Mouse (Mus musculus): ENCODE data around the gene Gm49369. TPM values are rescaled to one million over a fixed set of nuclear protein-coding genes. Genes with fewer than 3 reads are reported as not detected.
"Not testable (repeated sequence)": the region's sequence is repeated elsewhere in the genome, so short reads cannot be mapped to it uniquely, and the experiment has no call there.

Gene Gm49369
- total RNA-seq, 2 experiments from 2014 or later, result 2.6 to 3.3 TPM

DNA sequence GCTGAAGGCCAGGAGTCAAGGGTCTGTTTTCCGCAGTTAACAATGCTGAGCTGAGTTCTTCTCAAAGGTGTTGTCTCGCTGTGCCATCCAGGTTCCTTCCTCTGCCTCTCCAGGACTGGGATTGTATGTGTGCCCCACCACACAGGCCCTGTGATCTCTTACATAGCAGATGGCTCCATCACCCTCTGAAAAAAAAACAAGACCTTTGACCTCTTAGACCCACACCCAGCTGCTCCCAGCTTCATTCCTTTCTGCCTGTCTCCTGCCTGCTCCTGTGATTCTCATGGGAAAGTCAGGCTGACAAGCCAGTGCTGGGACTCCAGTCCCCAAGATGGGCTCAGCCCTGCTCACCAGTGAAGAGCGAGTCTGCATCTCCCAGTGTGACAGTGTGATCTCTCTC is 54.0 kb downstream of the Gm49369 start:
- DNase-seq, result no peak

DNA sequence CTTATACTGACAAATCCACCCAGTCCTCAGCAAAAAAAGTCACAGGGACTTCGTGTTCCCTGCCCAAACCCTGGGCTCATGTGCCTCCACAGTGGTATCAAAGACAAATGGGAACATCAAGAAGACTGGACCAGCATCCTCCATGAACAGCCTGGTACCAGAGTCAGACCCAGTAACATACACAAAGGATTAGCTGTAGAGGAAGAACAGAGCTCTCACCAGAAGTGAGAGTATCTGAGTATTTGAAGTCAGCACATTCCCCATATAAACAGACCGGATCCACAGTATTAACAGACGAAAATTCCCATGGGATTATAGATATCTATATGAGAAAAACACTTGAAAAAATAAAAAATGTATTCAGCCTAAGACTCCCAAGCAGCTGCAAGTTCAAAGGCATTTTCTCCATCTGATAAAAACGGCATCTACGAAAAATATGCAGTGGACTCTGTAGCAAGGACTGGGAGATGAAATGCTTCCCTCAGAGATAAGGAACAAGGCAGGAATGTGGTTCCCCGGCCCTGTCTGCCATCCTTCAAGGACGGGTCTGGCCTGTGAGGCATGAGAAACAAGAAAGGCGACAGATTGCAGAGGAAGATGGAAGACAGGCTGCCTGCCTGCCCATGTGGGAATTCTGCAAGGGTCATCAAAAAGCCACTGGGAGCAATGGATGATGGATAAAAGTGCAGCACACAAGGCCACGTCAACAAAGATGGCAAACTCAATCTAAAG is 55.6 kb downstream of the Gm49369 start:
- peak; percentile 34 to 40 for DNase-seq

DNA sequence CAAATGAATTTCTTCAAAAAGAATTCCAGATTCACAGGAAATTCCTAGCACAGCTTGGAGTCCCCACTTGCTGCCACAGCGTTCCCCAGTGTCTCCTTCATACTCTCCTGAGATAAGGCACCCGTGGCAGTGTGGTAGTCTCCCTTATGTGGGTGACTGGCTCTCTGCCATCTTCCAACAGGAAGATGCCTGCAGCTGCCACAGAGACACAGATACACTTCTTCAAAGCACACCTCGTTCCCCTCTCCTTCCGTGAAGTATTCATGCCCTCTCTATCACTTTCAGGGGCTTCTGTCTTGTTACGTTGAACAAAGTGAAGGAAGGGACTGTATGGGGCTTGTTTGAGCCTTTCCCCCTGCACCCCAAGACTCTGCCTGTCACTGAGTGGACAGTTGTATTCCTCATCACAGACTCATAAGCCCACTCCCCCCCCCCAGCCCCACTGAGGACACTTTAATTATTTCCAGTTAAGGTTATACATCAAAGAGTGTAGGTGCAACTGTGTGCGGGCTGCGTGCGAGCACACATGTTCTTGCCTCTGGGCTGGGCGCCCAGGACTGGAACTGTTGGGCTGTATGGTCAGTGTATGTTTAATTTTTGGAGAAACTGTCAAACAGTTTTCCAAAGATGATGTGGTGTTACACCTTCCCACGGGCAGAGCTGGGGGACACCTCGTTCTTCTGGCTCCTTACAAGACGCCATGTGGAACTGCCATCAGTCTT is 58.9 kb downstream of the Gm49369 start:
- no peak for DNase-seq

DNA sequence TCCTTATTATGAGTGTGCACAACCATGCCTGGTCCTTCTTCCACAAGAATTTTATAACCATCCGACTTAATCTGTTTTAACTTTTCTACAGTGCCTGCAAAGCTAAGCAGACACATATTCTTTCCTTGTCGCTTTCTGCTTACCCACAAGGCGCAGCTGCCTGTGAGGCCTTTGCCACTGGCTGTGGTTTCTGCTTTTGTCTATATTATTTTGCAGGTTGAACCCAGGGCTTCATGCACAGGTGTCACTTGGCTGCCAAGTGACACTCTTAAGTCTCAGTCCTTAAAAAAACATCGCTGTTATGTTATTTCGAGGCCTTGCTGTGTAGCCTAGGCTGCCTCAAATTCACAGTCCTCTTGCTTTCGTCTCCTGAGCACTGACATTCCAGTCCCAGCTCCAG is 59.8 kb downstream of the Gm49369 start:
- DNase-seq, result no peak

DNA sequence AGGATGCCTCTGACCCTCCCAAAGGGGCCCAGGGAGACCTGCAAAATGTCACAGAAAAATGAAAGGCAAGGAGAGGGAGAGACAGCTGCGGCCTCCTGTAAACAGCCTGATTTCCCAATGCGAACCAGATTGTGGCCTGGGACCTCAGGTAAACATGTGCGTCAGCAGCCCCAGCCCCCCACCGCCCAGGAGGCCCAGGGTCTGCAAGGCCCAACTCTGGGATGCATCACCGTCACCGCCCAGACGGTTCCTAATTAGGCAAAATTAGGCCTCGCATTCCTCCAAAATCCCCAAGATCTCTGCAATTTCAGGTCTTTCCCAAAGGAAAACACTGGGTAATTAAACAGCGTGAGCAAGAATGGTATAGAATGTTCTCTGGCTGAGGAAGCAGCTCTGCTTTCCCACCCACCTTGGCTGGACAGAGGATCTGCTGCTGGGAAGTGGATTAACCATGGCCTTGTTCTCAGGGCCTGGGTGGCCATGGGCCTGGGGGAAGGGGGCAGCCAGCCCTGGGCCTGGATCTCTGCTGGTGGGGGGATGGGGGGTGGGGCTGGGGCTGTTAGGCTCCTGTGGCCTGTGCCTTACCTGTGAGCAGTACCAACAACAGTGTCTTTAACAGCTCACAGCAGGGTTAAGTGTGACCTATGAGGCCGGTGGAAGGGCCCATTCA is 60.7 kb downstream of the Gm49369 start:
- not testable (repeated sequence) for DNase-seq

Other genes starting within 250 kb of the Gm49369 start
- gene Gm39115, start 246.6 kb downstream of the Gm49369 start, total RNA-seq (2021), result not detected
- gene Gm45337, start 238.1 kb downstream of the Gm49369 start, total RNA-seq (2021), result not detected
- not detected for gene Gm29735, start 225.6 kb downstream of the Gm49369 start, total RNA-seq (2021)
- not detected for gene Gm4553, start 216.9 kb downstream of the Gm49369 start, total RNA-seq (2021)
- gene Krtap5-2, start 206.7 kb downstream of the Gm49369 start, total RNA-seq (2021), result not detected
- gene Gm10153, start 192.3 kb downstream of the Gm49369 start, total RNA-seq (2021), result not detected
- not detected for gene Krtap5-3, start 181.3 kb downstream of the Gm49369 start, total RNA-seq (2021)
- not detected for gene Gm7579, start 170.8 kb downstream of the Gm49369 start, total RNA-seq (2021)
- gene Krtap5-5, start 152.7 kb downstream of the Gm49369 start, total RNA-seq (2021), result not detected
- not detected for gene Gm40460, start 141.6 kb downstream of the Gm49369 start, total RNA-seq (2021)
- not detected for gene Gm2431, start 124.3 kb downstream of the Gm49369 start, total RNA-seq (2021)
- not detected for gene Gm4559, start 108.3 kb downstream of the Gm49369 start, total RNA-seq (2021)
- gene Krtap5-1, start 85.5 kb downstream of the Gm49369 start, total RNA-seq (2021), result not detected
- not detected for gene Krtap5-4, start 79.1 kb downstream of the Gm49369 start, total RNA-seq (2021)
- 1 to 10 TPM; 3.0 to 4.4 TPM for gene Ifitm10, start 8.9 kb downstream of the Gm49369 start, total RNA-seq (2021)
- 1,000 to 10,000 TPM in 1 of 2 experiments, 100 to 1,000 TPM in 1; 932 to 1,123 TPM for gene Ctsd, start 5.4 kb upstream of the Gm49369 start, total RNA-seq (2021)
- not detected for gene Syt8, start 52.2 kb upstream of the Gm49369 start, total RNA-seq (2021)
- gene Tnni2, start 59.1 kb upstream of the Gm49369 start, total RNA-seq (2021), result under 1 TPM; 0.50 to 0.89 TPM
- gene Lsp1, start 78.1 kb upstream of the Gm49369 start, total RNA-seq (2021), result 10 to 100 TPM; 16.8 to 23.1 TPM
- 1 to 10 TPM in 1 of 2 experiments, under 1 TPM in 1; 0.40 to 1.2 TPM for gene Tnnt3, start 116.2 kb upstream of the Gm49369 start, total RNA-seq (2021)
- 1 to 10 TPM; 6.2 to 8.1 TPM for gene Mrpl23, start 150.0 kb upstream of the Gm49369 start, total RNA-seq (2021)